12 mouse cellular contexts compared by ENCODE assay signal in genomic region chr7:126746066-126746465, GRCm38 (mm10). TPM values are rescaled to one million over a fixed set of nuclear protein-coding genes. Genes with fewer than 3 reads are reported as not detected.
DNase-seq lines count a peak whose midpoint lies in the region; ATAC-seq and TF ChIP-seq lines count a peak whose summit lies in the region.
"Had no signal": no experiment of that assay in that cellular context is flagged by ENCODE, and none has a peak within 500 bp of the region (broad histone marks: within the 10 kb centered on the region; RNA-seq: fewer than 3 reads in every experiment).

No protein-coding gene starts in this region.

- H3K9me3 ChIP-seq in stomach, embryonic 14.5 days (ENCODE audit: control insufficient read depth, low read depth, low read length) = no peaks in the 10 kb centered on the region
- no peaks in the 10 kb centered on the region for H3K9me3 ChIP-seq in stomach, postnatal 0 days (ENCODE audit: control insufficient read depth, low read length)
- H3K9me3 ChIP-seq in intestine, postnatal 0 days (ENCODE audit: control insufficient read depth) = no peaks in the 10 kb centered on the region
- H3K9me3 ChIP-seq: embryonic facial prominence, embryonic 15.5 days; heart, embryonic 13.5 days; limb, embryonic 10.5 days; midbrain, embryonic 12.5 days had no signal

- TF ChIP-seq CTCF in stomach, postnatal 0 days (IDR thresholded peaks at IDR 0.05; ENCODE audit: low read depth) = no peak
- TF ChIP-seq CTCF in intestine, postnatal 0 days (IDR thresholded peaks at IDR 0.05; ENCODE audit: low read depth) = no peak

- no peak for TF ChIP-seq EP300 in stomach, postnatal 0 days (optimal IDR thresholded peaks at IDR 0.05)

- H3K27me3 ChIP-seq in stomach, embryonic 14.5 days (ENCODE audit: control insufficient read depth, insufficient read depth, low read length) = no peaks in the 10 kb centered on the region
- H3K27me3 ChIP-seq in stomach, postnatal 0 days (ENCODE audit: control insufficient read depth, insufficient read depth, low read length) = no peaks in the 10 kb centered on the region
- H3K27me3 ChIP-seq in intestine, postnatal 0 days (replicated peaks; ENCODE audit: control insufficient read depth, insufficient read depth, low read length) = no peaks in the 10 kb centered on the region
- H3K27me3 ChIP-seq: embryonic facial prominence, embryonic 15.5 days; heart, embryonic 13.5 days; midbrain, embryonic 12.5 days had no signal

- no peak overlapping the region for H3K4me3 ChIP-seq in stomach, embryonic 14.5 days (ENCODE audit: low read depth, low read length)
- H3K4me3 ChIP-seq in stomach, postnatal 0 days (ENCODE audit: low read depth, low read length) = no peak overlapping the region
- peak overlapping the region; percentile 26 for H3K4me3 ChIP-seq in intestine, postnatal 0 days (ENCODE audit: low read depth, low read length)
- H3K4me3 ChIP-seq: embryonic facial prominence, embryonic 15.5 days; heart, embryonic 13.5 days; limb, embryonic 10.5 days; midbrain, embryonic 12.5 days had no signal

- H3K36me3 ChIP-seq in stomach, embryonic 14.5 days (ENCODE audit: control insufficient read depth, insufficient read depth, low read length) = no peaks in the 10 kb centered on the region
- H3K36me3 ChIP-seq in stomach, postnatal 0 days (ENCODE audit: control insufficient read depth, insufficient read depth, low read length) = no peaks in the 10 kb centered on the region
- H3K36me3 ChIP-seq in intestine, postnatal 0 days (ENCODE audit: control insufficient read depth, insufficient read depth) = no peaks in the 10 kb centered on the region
- H3K36me3 ChIP-seq: embryonic facial prominence, embryonic 15.5 days; heart, embryonic 13.5 days; limb, embryonic 10.5 days; midbrain, embryonic 12.5 days had no signal

- H3K4me1 ChIP-seq in stomach, embryonic 14.5 days (ENCODE audit: control insufficient read depth, insufficient read depth, low read length) = no peaks in the 10 kb centered on the region
- H3K4me1 ChIP-seq in stomach, postnatal 0 days (replicated peaks; ENCODE audit: control insufficient read depth, insufficient read depth) = no peaks in the 10 kb centered on the region
- H3K4me1 ChIP-seq in intestine, postnatal 0 days (replicated peaks; ENCODE audit: control insufficient read depth, insufficient read depth, low read length) = no peaks in the 10 kb centered on the region
- H3K4me1 ChIP-seq: heart, embryonic 13.5 days; midbrain, embryonic 12.5 days had no signal

- no peak for DNase-seq in stomach, postnatal 0 days (ENCODE audit: low spot score)
- DNase-seq in urinary bladder, postnatal 14 days (ENCODE audit: low spot score) = no peak
- no peak for DNase-seq in ovary, adult 18-20 months (ENCODE audit: low spot score)
- DNase-seq: cerebellum, adult 11-12 months had no signal

- no peak for ATAC-seq in stomach, embryonic 14.5 days (ENCODE audit: insufficient number of reproducible peaks, insufficient read depth, low FRiP score, low read depth)
- ATAC-seq in stomach, postnatal 0 days (ENCODE audit: low FRiP score, low TSS enrichment) = no peak
- no peak for ATAC-seq in intestine, postnatal 0 days
- ATAC-seq in megakaryocyte, adult 5-6 weeks (ENCODE audit: poor library complexity, severe bottlenecking) = peak; percentile 90
- no peak for ATAC-seq in cerebellum, adult (ENCODE audit: insufficient number of reproducible peaks, low FRiP score, low TSS enrichment)

- no peak overlapping the region for H3K9ac ChIP-seq in stomach, embryonic 14.5 days (replicated peaks; ENCODE audit: low read depth, low read length)
- H3K9ac ChIP-seq in stomach, postnatal 0 days (ENCODE audit: low read length) = no peak overlapping the region
- 0 out of 2 replicates have a peak overlapping the region, but pooled peaks have one; percentile 12 for H3K9ac ChIP-seq in intestine, postnatal 0 days (ENCODE audit: low read depth, low read length)
- H3K9ac ChIP-seq: embryonic facial prominence, embryonic 15.5 days; heart, embryonic 13.5 days; midbrain, embryonic 12.5 days had no signal

- no peak overlapping the region for H3K4me2 ChIP-seq in stomach, embryonic 14.5 days (replicated peaks; ENCODE audit: low read depth, low read length)
- no peak overlapping the region for H3K4me2 ChIP-seq in stomach, postnatal 0 days (replicated peaks; ENCODE audit: low read depth)
- peak overlapping the region; percentile 49 for H3K4me2 ChIP-seq in intestine, postnatal 0 days (replicated peaks; ENCODE audit: low read depth)
- H3K4me2 ChIP-seq: embryonic facial prominence, embryonic 15.5 days; heart, embryonic 13.5 days; midbrain, embryonic 12.5 days had no signal

- 85% methylated on average over 12 of the region's 12 CpGs for WGBS in stomach, embryonic 14.5 days
- WGBS in stomach, postnatal 0 days = 84% methylated on average over 12 of the region's 12 CpGs
- 66% methylated on average over 12 of the region's 12 CpGs for WGBS in intestine, postnatal 0 days

- peak overlapping the region; percentile 44; the same call in 1 of the 2 replicates for H3K27ac ChIP-seq in stomach, embryonic 14.5 days (ENCODE audit: low read length)
- H3K27ac ChIP-seq in stomach, postnatal 0 days (replicated peaks) = no peak overlapping the region; the same call in 1 of the 2 replicates
- H3K27ac ChIP-seq in intestine, postnatal 0 days (ENCODE audit: low read depth, low read length) = peak overlapping the region; percentile 78
- H3K27ac ChIP-seq: embryonic facial prominence, embryonic 15.5 days; heart, embryonic 13.5 days; limb, embryonic 10.5 days; midbrain, embryonic 12.5 days had no signal

RNA-seq across cellular contexts. Expression of gene Mapk3, which starts 13.3 kb away (rescaled TPM):
- polyA plus RNA-seq in stomach, embryonic 14.5 days (2014; fragmentation: Nextera tagmentation; extraction: Ambion mirVana) = 98.4 and 105 TPM in 2 replicates
- 114 and 116 TPM in 2 replicates for polyA plus RNA-seq in stomach, postnatal 0 days (2015; fragmentation: Nextera tagmentation; extraction: Ambion mirVana)
- 131 and 142 TPM in 2 replicates for polyA plus RNA-seq in intestine, postnatal 0 days (2015; fragmentation: Nextera tagmentation; extraction: Ambion mirVana)
- total RNA-seq in megakaryocyte, adult 5-6 weeks (2015) = 173 and 177 TPM in 2 replicates
- total RNA-seq in megakaryocyte, adult 5-6 weeks (2017) = 88.3 and 91.1 TPM in 2 replicates

RNA-seq across cellular contexts. Expression of gene Gdpd3, which starts 20.1 kb away (rescaled TPM):
- 1.6 and 2.8 TPM in 2 replicates for polyA plus RNA-seq in stomach, embryonic 14.5 days (2014; fragmentation: Nextera tagmentation; extraction: Ambion mirVana)
- 51.3 and 53.1 TPM in 2 replicates for polyA plus RNA-seq in stomach, postnatal 0 days (2015; fragmentation: Nextera tagmentation; extraction: Ambion mirVana)
- polyA plus RNA-seq in intestine, postnatal 0 days (2015; fragmentation: Nextera tagmentation; extraction: Ambion mirVana) = 13.9 and 14.6 TPM in 2 replicates
- 26.8 and 37.3 TPM in 2 replicates for total RNA-seq in megakaryocyte, adult 5-6 weeks (2015)
- total RNA-seq in megakaryocyte, adult 5-6 weeks (2017) = 57.9 and 71.4 TPM in 2 replicates

RNA-seq across cellular contexts. Expression of gene Ypel3, which starts 30.7 kb away (rescaled TPM):
- polyA plus RNA-seq in stomach, embryonic 14.5 days (2014; fragmentation: Nextera tagmentation; extraction: Ambion mirVana) = 103 and 116 TPM in 2 replicates
- polyA plus RNA-seq in stomach, postnatal 0 days (2015; fragmentation: Nextera tagmentation; extraction: Ambion mirVana) = 86.0 and 102 TPM in 2 replicates
- 63.1 and 64.6 TPM in 2 replicates for polyA plus RNA-seq in intestine, postnatal 0 days (2015; fragmentation: Nextera tagmentation; extraction: Ambion mirVana)
- 196 and 200 TPM in 2 replicates for total RNA-seq in megakaryocyte, adult 5-6 weeks (2015)
- total RNA-seq in megakaryocyte, adult 5-6 weeks (2017) = 91.7 and 117 TPM in 2 replicates

RNA-seq across cellular contexts. Expression of gene Tbx6, which starts 35.2 kb away (rescaled TPM):
- polyA plus RNA-seq in stomach, embryonic 14.5 days (2014; fragmentation: Nextera tagmentation; extraction: Ambion mirVana) = 0.56 and 0.95 TPM in 2 replicates
- polyA plus RNA-seq in stomach, postnatal 0 days (2015; fragmentation: Nextera tagmentation; extraction: Ambion mirVana) = 0.08 and 0.18 TPM in 2 replicates
- polyA plus RNA-seq in intestine, postnatal 0 days (2015; fragmentation: Nextera tagmentation; extraction: Ambion mirVana) = 0.17 TPM in 2 replicates
- 0.68 and 1.0 TPM in 2 replicates for total RNA-seq in megakaryocyte, adult 5-6 weeks (2015)
- 0.98 and 0.99 TPM in 2 replicates for total RNA-seq in megakaryocyte, adult 5-6 weeks (2017)

RNA-seq across cellular contexts. Expression of gene Coro1a, which starts 38.5 kb away (rescaled TPM):
- 28.6 and 29.5 TPM in 2 replicates for polyA plus RNA-seq in stomach, embryonic 14.5 days (2014; fragmentation: Nextera tagmentation; extraction: Ambion mirVana)
- polyA plus RNA-seq in stomach, postnatal 0 days (2015; fragmentation: Nextera tagmentation; extraction: Ambion mirVana) = 15.7 and 16.9 TPM in 2 replicates
- polyA plus RNA-seq in intestine, postnatal 0 days (2015; fragmentation: Nextera tagmentation; extraction: Ambion mirVana) = 21.5 TPM in 2 replicates
- 1,020 and 1,059 TPM in 2 replicates for total RNA-seq in megakaryocyte, adult 5-6 weeks (2015)
- total RNA-seq in megakaryocyte, adult 5-6 weeks (2017) = 1,317 and 1,554 TPM in 2 replicates
